Mouse (Mus musculus) testis, adult 2 months (tissue): ENCODE measurements around the gene Mef2a.

Experiments
- CTCF ChIP-seq: fragments of 200-500 bp; IDR thresholded peaks from 2 replicates; pipeline ENCODE4 v1.5.1; 2012; ENCODE audit warnings: low read depth, mild to moderate bottlenecking, inconsistent platforms, low read length, moderate library complexity; ENCODE audit not compliant: control insufficient read depth, insufficient read depth, insufficient replicate concordance
- POLR2A ChIP-seq: fragments of 200-500 bp; IDR thresholded peaks from 2 replicates; pipeline ENCODE4 v1.6.1; 2012; ENCODE audit warnings: low read depth, mild to moderate bottlenecking, inconsistent platforms, low read length, moderate library complexity; ENCODE audit not compliant: control insufficient read depth

GRCm38 (mm10) chr7:67360588-67360987 is 12.1 kb downstream of the Mef2a start:
- TF ChIP-seq POLR2A: no peak
- no peak for TF ChIP-seq CTCF
